Mouse (Mus musculus): ENCODE data around the gene Dkk2.

Gene Dkk2

DNA sequence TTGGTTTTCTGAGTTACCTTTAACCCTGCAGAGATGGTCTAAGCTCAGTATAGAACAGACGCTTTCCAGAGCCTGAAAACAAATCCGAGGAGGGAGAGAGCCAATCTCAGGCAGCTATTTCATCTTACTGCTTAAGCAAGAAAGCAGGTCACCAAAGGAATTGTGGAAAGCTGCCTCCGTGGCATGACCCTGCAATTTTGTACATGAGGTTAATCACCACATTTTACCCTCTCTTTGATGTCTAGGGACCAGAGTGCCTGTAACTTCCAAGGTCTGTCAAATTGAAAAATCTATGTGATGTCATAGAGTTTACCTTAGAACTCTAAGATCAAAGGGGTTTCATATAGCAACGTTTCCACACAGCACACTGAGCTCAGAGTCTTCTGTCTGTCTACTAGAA is 37.5 kb downstream of the Dkk2 start:
- in situ Hi-C loops (cut with MboI; ENCODE audit: low sequenced_read_pairs), result no loop called here

DNA sequence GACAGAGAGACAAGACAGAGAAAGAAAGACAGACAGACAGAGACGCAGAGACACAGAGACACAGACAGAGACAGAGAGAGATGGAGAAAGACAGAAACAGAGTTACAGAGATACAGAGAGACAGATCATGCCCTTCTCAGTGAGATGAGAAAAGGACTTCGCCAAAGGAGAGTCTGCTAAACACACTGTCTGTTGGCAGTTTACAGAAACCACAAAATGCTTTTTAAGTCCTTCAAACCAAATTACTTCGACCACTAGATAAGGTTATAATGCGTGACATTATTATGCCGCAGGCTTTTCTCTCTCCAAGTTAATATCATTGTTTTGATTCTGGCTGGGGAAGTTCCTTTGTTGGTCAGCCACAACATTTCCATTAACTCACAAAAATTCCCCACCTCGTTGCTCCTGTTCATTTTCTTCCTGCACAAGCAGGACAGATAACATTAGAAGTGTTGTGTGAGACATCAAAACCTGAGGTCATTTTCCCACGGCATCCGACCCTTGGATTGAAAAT is 40.2 kb downstream of the Dkk2 start:
- in situ Hi-C loops (cut with MboI; ENCODE audit: low sequenced_read_pairs), result no loop called here

DNA sequence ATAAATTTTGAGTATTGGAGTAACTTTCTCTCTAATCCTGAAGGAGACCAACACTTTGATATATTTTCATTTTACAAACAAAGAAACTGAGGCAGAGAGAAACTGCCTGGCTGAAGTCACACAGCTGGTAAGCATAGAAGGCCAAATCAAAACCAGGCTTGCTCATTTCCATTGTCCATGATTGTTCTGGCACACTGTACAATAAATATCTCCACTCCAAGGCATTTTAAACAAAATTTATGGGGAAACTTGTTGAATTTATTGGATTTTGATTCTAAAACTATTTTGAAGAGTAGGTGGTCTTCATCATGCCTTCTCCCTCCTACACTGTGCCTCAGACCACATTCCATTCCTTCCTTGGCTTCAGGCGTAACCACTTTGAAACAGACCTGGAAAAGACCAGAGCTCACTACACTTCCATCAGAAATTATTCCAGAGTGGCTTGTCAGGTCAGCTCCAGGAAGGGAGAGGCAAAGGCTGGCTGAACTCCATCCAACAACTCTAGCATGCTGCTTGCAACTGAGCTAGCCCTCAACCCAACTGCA is 44.7 kb downstream of the Dkk2 start:
- in situ Hi-C loops (cut with MboI; ENCODE audit: low sequenced_read_pairs), result no loop called here

DNA sequence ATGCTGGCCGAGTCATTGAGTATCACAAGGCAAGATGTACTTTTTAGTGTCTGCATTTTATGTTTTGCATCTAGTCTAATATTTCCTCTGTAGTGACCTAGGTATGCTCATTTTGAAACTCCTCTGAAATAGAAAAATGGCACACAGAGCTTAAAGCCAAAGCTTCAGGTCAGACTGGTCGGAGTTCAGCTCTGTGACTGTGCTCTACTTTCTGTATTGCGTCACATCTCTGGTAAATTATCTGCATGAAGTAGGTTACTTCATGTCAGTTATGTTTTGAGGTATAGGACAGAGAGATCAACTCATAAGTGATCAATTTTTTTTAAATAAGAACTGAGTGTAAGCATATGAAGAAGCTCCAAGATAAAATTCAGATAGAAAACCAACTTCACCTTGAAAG is 45.7 kb downstream of the Dkk2 start:
- in situ Hi-C loops (cut with MboI; ENCODE audit: low sequenced_read_pairs), result no loop called here

DNA sequence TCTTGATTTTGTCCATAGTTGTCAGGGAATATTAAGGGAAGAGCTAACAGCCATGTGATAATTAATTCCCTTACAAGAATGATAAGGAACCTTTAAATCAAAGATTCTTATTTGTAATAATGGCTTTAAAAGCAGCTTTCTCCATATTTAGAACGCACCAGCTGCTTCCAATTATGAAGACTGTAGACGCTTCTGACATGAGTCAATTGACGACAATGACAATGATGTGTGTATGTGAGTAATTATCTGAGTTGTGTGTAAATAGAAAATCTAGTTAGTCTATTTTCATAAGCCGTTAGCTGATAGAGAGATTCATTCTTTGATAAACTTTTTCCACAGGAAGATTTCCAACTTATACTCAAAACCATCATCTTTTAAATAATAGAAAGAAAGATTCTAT is 46.8 kb downstream of the Dkk2 start:
- in situ Hi-C loops (cut with MboI; ENCODE audit: low sequenced_read_pairs), result no loop called here

DNA sequence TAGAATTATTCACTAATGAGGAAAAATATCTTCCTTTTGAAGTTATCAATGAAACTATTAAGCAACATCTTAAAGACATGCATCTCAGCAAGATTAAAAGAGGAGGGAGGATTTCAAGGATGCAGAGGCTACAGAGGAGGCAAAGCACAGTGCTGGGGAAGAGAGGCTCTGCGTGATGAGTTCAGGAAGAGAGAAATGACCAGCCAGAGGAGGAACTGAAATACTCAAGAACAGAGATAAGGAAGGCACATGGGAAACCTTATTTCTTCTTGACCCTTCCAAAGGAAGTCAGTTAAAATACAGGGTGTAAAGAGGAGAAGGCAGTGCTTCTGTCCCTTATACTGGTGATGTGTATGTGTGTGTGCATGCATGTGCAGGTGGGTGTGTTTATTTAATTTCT is 49.4 kb downstream of the Dkk2 start:
- in situ Hi-C loops (cut with MboI; ENCODE audit: low sequenced_read_pairs), result no loop called here

DNA sequence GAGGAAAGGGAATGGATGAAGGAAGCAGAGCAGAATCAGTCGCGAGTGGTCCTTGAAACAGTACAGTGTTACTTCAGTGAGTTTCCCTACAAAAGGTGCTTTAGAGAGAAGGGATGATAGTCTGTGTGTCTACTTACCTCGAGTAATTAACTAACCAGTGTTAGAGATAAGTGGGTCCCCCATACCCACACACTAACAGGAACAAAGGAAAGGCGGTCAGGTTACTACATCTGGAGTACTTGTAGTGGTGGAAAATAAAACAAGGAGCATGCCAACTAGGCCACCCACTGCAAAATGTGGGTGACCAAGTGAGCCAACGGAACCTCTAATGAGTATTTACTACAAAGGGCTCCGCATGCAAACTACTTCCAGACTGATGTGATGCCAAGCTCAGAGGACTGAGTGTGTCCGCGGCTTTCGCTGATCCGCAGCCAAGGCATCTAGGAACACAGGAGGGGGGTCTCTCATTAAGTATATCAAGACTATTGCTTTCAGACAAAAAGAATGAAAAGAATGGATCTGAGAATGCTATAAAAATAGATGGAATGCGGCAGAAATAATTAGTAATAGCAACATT is 52.8 kb downstream of the Dkk2 start:
- in situ Hi-C loops (cut with MboI; ENCODE audit: low sequenced_read_pairs), result no loop called here

DNA sequence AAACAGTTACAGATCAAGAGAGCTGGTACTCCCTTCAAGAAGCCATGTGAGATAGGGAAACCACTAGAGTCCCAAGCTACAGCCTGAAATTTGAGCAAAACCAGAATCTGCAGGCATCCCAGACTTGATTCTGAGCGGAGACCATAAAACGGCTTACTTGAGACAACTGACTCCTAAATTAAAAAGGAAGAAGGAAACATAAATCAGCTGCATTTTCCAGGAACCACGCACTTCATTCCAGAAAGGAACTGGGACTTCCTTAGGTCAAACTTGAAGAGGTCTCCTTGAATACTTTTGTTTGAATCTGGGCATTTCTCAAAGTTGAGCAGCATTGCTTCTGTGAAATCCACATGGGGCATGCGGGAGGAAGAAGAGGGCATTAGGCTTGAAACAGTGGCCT is 55.9 kb downstream of the Dkk2 start:
- in situ Hi-C loops (cut with MboI; ENCODE audit: low sequenced_read_pairs), result no loop called here

DNA sequence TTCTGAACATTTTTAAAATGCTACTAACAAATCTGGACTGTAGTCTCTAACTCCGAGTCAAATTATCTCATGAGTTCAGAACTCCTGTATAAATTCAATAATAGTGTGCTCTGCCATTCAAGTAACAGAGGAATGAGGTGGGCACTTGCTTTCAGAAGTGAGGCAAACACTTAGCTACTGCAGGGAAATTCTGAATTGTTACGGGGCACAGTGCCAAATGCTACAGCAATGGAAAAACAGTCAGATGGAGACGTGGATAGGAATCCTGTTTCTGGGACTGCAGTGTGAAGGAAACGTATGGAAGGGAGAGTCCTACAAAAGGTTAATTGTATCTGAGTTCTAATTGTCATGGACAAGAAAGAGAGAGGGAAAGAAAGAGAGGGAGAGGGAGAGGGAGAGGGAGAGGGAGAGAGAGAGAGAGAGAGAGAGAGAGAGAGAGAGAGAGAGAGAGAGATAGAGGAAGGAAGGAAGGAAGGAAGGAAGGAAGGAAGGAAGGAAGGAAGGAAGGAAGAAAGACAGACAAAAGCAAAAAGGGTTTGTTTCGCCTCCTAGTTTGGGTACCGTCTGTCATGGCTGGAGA is 64.4 kb downstream of the Dkk2 start:
- in situ Hi-C loops (cut with MboI; ENCODE audit: low sequenced_read_pairs), result no loop called here

DNA sequence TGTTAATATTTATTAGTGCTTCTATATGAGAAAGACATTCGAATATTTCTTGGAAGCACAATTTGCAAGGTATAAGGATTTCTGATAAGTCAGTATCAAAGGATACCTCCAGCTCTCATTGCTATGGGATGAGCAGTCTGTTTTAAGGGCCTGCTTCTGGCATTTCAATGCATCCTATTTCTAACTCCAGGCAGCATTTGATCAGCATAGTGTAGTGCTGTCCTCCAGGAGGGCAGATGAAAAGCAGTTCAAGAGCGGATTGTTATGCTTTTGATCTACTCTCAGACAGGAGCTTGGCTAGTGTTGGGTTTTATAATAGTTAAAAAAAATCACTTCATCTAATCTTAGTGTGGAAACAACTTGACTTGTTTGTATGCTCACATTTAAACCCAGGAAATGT is 73.7 kb downstream of the Dkk2 start:
- in situ Hi-C loops (cut with MboI; ENCODE audit: low sequenced_read_pairs), result no loop called here

DNA sequence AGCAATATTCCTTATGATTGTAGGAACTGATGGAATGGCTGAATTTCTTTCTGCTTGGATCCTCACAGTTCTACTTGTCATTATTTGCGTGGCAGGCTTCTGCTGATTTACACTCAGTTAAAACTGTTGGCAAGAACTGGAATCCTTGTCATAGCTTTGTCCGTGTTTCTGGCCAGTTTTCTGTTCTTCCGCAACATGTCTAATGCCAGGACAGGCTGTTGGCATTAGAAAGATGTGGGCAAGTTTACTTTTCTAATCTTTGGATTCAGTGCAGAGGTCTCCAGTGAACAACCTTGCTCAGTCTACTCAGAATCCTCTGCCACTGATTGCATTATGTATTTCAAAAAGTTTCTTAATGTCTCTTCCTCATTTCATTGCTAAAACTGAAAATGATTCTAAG is 83.8 kb downstream of the Dkk2 start:
- in situ Hi-C loops (cut with MboI; ENCODE audit: low sequenced_read_pairs), result no loop called here

DNA sequence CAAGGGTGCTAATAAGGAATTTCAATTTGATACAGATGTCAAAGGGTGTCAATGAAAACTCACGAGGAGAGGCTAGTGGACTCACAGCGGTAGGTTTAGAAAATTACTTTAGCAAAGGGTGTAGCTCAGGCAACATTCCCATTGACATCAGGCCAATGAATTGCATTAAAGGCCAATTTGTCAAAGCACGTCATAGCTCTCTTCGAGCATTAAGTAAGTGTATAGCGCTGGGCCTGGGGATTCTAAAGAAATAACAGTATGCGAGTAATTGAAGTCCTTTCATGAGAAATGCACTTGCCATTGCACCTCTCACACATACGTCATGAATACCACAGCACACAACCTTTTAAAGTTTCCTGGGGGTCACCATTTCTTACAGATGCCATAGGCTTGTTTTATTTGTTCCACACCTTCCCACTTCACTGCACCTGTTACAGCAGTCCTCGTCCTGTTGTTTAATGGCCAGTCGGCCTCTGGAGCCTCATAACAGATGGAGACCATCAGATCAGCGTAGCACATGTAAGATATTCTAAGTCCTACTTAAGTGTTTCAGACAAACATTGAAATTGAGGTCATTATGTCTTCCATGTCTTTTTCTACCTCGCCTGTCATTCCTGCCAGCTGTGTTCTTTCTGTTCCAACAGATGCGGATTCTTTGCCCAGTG is 101.9 kb downstream of the Dkk2 start:
- in situ Hi-C loops (cut with MboI; ENCODE audit: low sequenced_read_pairs), result no loop called here

DNA sequence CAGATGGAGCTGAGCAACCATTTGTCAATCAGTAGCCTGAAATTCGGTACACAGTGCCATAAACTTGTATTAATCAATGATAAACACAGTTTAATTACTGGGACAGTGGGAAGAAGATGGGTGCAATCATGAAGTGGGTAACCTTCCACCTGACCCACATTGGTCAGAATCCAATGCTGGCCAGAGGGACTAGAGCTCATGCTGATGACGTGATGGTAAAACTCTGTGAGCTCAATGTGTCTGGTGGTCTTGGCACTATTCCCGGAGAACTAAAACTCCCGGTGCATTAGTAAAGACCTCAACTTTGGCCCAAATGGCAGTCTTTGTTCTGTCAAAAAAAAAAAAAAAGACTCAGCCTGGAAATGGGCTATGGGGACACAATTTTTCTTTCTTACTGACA is 116.9 kb downstream of the Dkk2 start:
- in situ Hi-C loops (cut with MboI; ENCODE audit: low sequenced_read_pairs), result no loop called here

DNA sequence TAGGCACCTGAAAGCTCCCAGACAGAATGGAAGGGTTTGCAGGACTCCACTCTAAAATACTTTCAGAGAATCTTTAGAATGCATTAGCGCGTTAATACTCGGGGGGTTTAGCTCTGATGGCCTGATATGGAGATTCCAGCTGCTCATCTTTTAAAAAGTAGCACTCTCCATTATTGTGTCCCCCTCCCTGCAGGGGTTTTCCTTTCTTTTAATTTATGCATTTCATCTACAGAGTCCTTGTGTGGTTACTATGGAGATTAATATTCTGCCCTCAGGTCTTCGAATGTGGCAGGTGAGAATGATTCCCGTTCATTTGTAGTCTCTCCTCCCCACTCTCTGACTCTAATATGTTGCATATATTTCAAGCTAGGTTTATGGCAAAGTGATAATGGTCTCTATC is 117.6 kb downstream of the Dkk2 start:
- in situ Hi-C loops (cut with MboI; ENCODE audit: low sequenced_read_pairs), result no loop called here

DNA sequence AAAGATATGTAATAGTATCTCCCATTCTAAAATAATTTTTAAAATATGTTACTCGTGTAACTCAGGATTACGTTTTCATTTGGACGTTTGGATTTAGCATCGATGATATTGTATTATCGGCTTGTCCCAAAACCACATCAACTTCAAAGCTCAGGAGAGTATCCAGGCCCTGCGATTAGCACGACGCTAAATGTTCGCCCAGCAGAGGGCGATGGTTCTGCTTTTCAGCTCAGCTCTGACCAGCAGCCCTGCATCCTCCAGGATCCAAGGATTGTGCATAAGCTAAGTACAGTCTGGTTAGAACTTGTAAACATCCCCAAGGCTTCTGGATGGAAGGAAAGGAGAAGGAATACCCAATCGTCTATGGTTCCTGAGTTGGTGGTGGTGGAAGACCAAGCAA is 122.4 kb downstream of the Dkk2 start:
- in situ Hi-C loops (cut with MboI; ENCODE audit: low sequenced_read_pairs), result no loop called here

DNA sequence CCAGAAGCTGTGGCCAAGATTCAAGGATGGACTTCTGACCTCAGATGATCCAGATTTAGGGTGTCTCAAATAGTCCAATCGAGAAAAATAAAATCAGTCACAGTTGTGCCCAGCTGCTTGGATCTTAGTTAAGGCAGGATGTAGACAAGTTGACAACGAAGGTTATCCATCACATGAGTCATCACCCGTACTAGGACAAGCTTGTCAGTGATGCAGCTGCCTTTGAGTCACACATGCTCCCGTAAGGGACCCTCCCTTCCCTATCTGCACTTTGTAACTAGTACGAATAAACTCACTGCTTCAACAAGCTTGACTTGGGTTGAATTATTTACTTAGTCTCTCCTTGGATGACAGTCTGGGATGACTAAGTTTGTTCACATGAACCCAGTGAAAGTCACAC is 126.2 kb downstream of the Dkk2 start:
- in situ Hi-C loops (cut with MboI; ENCODE audit: low sequenced_read_pairs), result no loop called here

DNA sequence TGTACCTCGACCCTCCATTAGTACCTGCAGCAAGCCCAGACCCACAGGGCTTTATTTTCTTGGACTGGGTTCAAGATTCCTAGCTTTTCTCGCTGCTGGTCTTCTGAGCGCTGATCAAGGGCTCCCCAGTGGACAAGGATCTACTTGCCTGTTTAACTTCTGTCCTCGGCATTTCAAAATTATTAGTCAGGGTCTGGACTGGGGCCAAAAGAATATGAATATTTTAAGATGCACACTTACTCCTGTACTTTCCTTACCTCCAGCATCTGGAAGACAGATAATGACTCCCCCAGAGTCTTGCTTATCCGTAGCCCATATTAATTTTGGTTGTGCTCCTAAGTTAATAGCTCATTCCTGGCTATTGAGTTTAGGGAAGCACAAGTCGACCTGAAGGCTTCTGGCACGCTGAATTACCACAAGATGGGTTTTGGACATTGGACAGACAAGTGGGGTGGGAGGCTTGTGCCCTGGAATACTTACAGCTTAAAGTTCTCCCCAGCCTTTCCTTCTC is 134.9 kb downstream of the Dkk2 start:
- in situ Hi-C loops (cut with MboI; ENCODE audit: low sequenced_read_pairs), result no loop called here

DNA sequence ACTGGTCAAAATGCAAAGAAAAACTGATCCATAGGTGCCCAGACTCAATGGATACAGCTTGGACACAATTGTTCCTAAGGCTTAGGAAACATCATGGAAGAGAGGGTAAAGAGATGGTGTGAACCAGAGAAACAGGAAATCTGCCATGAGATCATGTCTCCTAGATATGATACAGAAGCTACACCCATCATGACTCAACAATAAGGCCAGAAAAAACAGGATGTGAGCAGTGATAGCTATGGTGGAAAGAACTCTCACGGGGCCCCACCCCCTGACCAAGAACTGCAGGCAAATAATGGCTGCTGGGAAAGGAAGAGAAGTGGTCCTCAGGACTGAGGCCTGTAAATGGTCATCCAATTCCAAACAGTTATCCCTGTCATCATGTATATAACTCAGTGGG is 142.5 kb downstream of the Dkk2 start:
- in situ Hi-C loops (cut with MboI; ENCODE audit: low sequenced_read_pairs), result no loop called here
